Comparison of ENCODE assay signal across 14 mouse cellular contexts in genomic region chr2:113539076-113539446, GRCm38 (mm10).
DNase-seq lines count a peak whose midpoint lies in the region; ATAC-seq and TF ChIP-seq lines count a peak whose summit lies in the region.
"Had no signal": no experiment of that assay in that cellular context is flagged by ENCODE, and none has a peak within 500 bp of the region (broad histone marks: within the 10 kb centered on the region; RNA-seq: fewer than 3 reads in every experiment).

No protein-coding gene starts in this region.

- no peak overlapping the region for H3K27ac ChIP-seq in hindbrain, postnatal 0 days
- H3K27ac ChIP-seq in hindbrain, embryonic 10.5 days, result no peak overlapping the region
- H3K27ac ChIP-seq in forebrain, embryonic 12.5 days, result no peak overlapping the region
- H3K27ac ChIP-seq in midbrain, postnatal 0 days (ENCODE audit: low read depth, low read length), result no peak overlapping the region
- H3K27ac ChIP-seq: gastrocnemius, adult 2 months; lung, embryonic 15.5 days had no signal

- no peak for TF ChIP-seq CTCF in hindbrain, postnatal 0 days (IDR thresholded peaks at IDR 0.05; ENCODE audit: low read depth)
- TF ChIP-seq CTCF in midbrain, postnatal 0 days (IDR thresholded peaks at IDR 0.05), result no peak

- no peaks in the 10 kb centered on the region for H3K36me3 ChIP-seq in hindbrain, postnatal 0 days (ENCODE audit: insufficient read depth, low read length)
- no peaks in the 10 kb centered on the region for H3K36me3 ChIP-seq in hindbrain, embryonic 10.5 days
- H3K36me3 ChIP-seq in forebrain, embryonic 12.5 days (replicated peaks), result no peaks in the 10 kb centered on the region
- H3K36me3 ChIP-seq in midbrain, postnatal 0 days (ENCODE audit: insufficient read depth, low read length), result no peaks in the 10 kb centered on the region
- H3K36me3 ChIP-seq: kidney, embryonic 15.5 days; lung, embryonic 15.5 days had no signal

- H3K9me3 ChIP-seq in hindbrain, postnatal 0 days (ENCODE audit: low read length), result no peaks in the 10 kb centered on the region
- H3K9me3 ChIP-seq in hindbrain, embryonic 10.5 days, result no peaks in the 10 kb centered on the region
- H3K9me3 ChIP-seq in forebrain, embryonic 12.5 days, result no peaks in the 10 kb centered on the region
- no peaks in the 10 kb centered on the region for H3K9me3 ChIP-seq in midbrain, postnatal 0 days (ENCODE audit: low read length)
- H3K9me3 ChIP-seq: kidney, embryonic 15.5 days; lung, embryonic 15.5 days had no signal

- H3K9ac ChIP-seq in hindbrain, postnatal 0 days (replicated peaks; ENCODE audit: low read length), result no peak overlapping the region
- H3K9ac ChIP-seq in forebrain, embryonic 12.5 days, result no peak overlapping the region
- no peak overlapping the region for H3K9ac ChIP-seq in midbrain, postnatal 0 days (replicated peaks; ENCODE audit: low read length, poor library complexity, severe bottlenecking)
- H3K9ac ChIP-seq: kidney, embryonic 15.5 days; lung, embryonic 15.5 days had no signal

- no peaks in the 10 kb centered on the region for H3K27me3 ChIP-seq in hindbrain, postnatal 0 days (ENCODE audit: insufficient read depth, low read length)
- H3K27me3 ChIP-seq in hindbrain, embryonic 10.5 days (ENCODE audit: insufficient read depth, poor library complexity, severe bottlenecking), result no peaks in the 10 kb centered on the region
- no peaks in the 10 kb centered on the region for H3K27me3 ChIP-seq in forebrain, embryonic 12.5 days
- no peaks in the 10 kb centered on the region for H3K27me3 ChIP-seq in midbrain, postnatal 0 days (ENCODE audit: insufficient read depth, low read length)
- H3K27me3 ChIP-seq: kidney, embryonic 15.5 days had no signal

- WGBS in hindbrain, postnatal 0 days, result 40% methylated on average over 4 of the region's 4 CpGs
- 49% methylated on average over 4 of the region's 4 CpGs for WGBS in hindbrain, embryonic 10.5 days
- 6% methylated on average over 4 of the region's 4 CpGs for WGBS in forebrain, embryonic 12.5 days
- WGBS in midbrain, postnatal 0 days, result 20% methylated on average over 4 of the region's 4 CpGs

- DNase-seq in hindbrain, postnatal 0 days (ENCODE audit: low spot score), result peak; percentile 23
- DNase-seq in hindbrain, embryonic 10.5 days (ENCODE audit: low spot score), result no peak
- DNase-seq in brain, adult 2 months (ENCODE audit: low read depth, low spot score), result peak; percentile 68
- peak; percentile 32 for DNase-seq in midbrain, postnatal 0 days (ENCODE audit: low spot score)
- DNase-seq in gastrocnemius, postnatal 10 days, result no peak
- no peak for DNase-seq in ovary, postnatal 36 days (ENCODE audit: low spot score)
- no peak for DNase-seq in ovary, adult 18-20 months (ENCODE audit: low spot score)
- DNase-seq: adrenal gland, adult 8-10 months; cerebellum, postnatal 36 days; gastrocnemius, adult 2 months; left cerebral cortex, postnatal 4 days had no signal

- peak; percentile 64 for ATAC-seq in hindbrain, postnatal 0 days
- peak; percentile 62; the same call in 1 of the 2 replicates for ATAC-seq in forebrain, embryonic 12.5 days (ENCODE audit: low FRiP score)
- peak; percentile 73; the same call in 1 of the 2 replicates for ATAC-seq in midbrain, postnatal 0 days (ENCODE audit: low FRiP score)

- H3K4me3 ChIP-seq in hindbrain, postnatal 0 days (ENCODE audit: low read length), result no peak overlapping the region
- no peak overlapping the region for H3K4me3 ChIP-seq in hindbrain, embryonic 10.5 days
- no peak overlapping the region for H3K4me3 ChIP-seq in forebrain, embryonic 12.5 days (replicated peaks)
- no peak overlapping the region for H3K4me3 ChIP-seq in midbrain, postnatal 0 days (ENCODE audit: low read depth, low read length)
- H3K4me3 ChIP-seq: gastrocnemius, adult 2 months; kidney, embryonic 15.5 days; lung, embryonic 15.5 days had no signal

- H3K4me2 ChIP-seq in hindbrain, postnatal 0 days (ENCODE audit: low read depth, low read length), result no peak overlapping the region
- no peak overlapping the region for H3K4me2 ChIP-seq in forebrain, embryonic 12.5 days
- H3K4me2 ChIP-seq in midbrain, postnatal 0 days (ENCODE audit: low read depth, low read length, poor library complexity, severe bottlenecking), result no peak overlapping the region
- H3K4me2 ChIP-seq: kidney, embryonic 15.5 days; lung, embryonic 15.5 days had no signal

- H3K4me1 ChIP-seq in hindbrain, postnatal 0 days (ENCODE audit: insufficient read depth, low read length), result no peaks in the 10 kb centered on the region
- peaks cover 19% of the 10 kb centered on the region for H3K4me1 ChIP-seq in hindbrain, embryonic 10.5 days (replicated peaks)
- H3K4me1 ChIP-seq in forebrain, embryonic 12.5 days, result peaks cover 21% of the 10 kb centered on the region
- H3K4me1 ChIP-seq in midbrain, postnatal 0 days (ENCODE audit: insufficient read depth, low read length), result 0 out of 2 replicates have a peak, but pooled peaks cover 6% of the 10 kb centered on the region

Comparison
In these comparisons a context has a peak if more than half of its experiments do, and no peak if none do; other contexts are left out.
1. DNase-seq: peak in hindbrain, postnatal 0 days (single experiment), brain, adult 2 months (single experiment) and midbrain, postnatal 0 days (single experiment); none in hindbrain, embryonic 10.5 days (single experiment), gastrocnemius, postnatal 10 days (single experiment), ovary, postnatal 36 days (single experiment) and ovary, adult 18-20 months (single experiment).
2. Peak in every context shown above with its lines, with median percentiles within 50 percentile points of each other: ATAC-seq.